Mouse (Mus musculus): ENCODE results near the gene Ano1. TPM values are rescaled to one million over a fixed set of nuclear protein-coding genes. Genes with fewer than 3 reads are reported as not detected.

Gene Ano1
- polyA plus RNA-seq (2016; fragmentation: Nextera tagmentation; extraction: Ambion mirVana), result 10.9 and 15.9 TPM in 2 replicates

- no peak within 1 kb of the TSS for H3K4me2 ChIP-seq (replicated peaks)
- H3K36me3 ChIP-seq, result no peaks in the 10 kb centered on the region
- H3K4me3 ChIP-seq, result no peak within 1 kb of the TSS
- no peak for ATAC-seq (ENCODE audit: insufficient number of reproducible peaks, insufficient read depth, low FRiP score, low TSS enrichment)
- H3K4me1 ChIP-seq, result no peaks in the 10 kb centered on the region
- no peak within 1 kb of the TSS for H3K9ac ChIP-seq
- 83% methylated on average over 9 of the region's 9 CpGs for WGBS
- H3K9me3 ChIP-seq, result no peaks in the 10 kb centered on the region
- H3K27ac ChIP-seq, result no peak within 1 kb of the TSS
- H3K27me3 ChIP-seq, result no peaks in the 10 kb centered on the region
Observed at GRCm38 (mm10) chr7:144751833-144752232, at the start of gene Ano1. Ano1 (minus strand) TSS chr7:144751974.

DNA sequence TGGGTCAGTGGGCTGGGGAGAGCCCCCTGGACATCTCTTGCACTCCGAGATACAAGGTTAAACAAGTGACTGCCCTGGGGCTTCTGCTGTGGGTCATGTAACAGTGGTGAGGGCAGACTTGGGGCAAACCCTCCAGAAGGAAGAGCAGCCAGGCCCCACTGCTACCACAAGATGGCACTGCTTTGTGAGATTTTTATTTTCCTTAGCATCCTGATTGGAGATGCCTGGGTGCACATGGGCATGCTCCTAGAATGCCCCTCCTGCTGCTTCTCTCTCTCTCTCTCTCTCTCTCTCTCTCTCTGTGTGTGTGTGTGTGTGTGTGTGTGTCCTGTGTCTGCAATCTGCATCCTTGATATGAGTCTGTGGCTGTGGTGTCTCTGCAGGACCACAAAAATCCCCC is 46.7 kb upstream of the Ano1 start:
- Histone ChIP-seq H3K4me3 (no peak overlapping the region), H3K36me3 (no peaks in the 10 kb centered on the region), H3K4me2 (replicated peaks) (no peak overlapping the region), H3K9me3 (no peaks in the 10 kb centered on the region), H3K4me1 (no peaks in the 10 kb centered on the region), H3K27ac (no peak overlapping the region), H3K9ac (no peak overlapping the region), H3K27me3 (peaks cover 13% of the 10 kb centered on the region)
- WGBS, result 19% methylated on average over 1 of the region's 1 CpGs
- ATAC-seq (ENCODE audit: insufficient number of reproducible peaks, insufficient read depth, low FRiP score, low TSS enrichment), result no peak

DNA sequence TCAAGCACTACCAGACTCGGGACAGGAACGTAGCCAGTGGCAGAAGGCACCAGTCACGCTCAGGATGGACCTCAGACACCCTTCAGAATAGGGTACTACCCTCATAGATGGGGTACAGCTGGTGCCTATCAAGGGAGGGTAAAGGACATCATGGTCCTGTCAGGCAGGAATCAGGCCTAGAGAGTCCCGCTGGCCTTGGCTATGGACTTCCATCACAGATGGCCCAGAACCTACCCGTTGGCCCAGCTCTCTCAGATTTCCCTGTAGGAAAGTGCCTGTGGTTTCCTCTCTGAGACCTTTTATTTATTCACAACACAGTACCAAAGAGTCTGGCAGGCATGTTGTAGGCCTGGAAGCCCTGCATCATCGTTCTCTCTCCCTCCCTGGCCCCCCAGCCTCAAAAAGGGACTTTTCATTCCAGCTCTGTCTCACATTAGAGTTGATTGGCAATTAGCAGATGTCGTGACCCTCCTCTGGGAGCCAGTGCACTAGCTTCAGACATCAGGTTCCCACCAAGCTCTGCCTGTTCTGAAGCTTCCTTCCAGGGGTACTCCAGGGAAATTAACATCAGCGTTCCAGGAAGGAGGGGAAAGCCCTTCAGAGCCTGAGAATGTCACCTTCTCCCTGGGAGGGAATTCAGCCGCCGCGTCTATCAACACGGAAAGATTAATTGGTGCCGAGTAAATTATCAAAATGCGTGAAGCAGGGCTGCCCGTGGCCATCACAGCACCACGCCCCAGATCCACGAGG is 45.4 kb upstream of the Ano1 start:
- Histone ChIP-seq H3K27me3 (peaks cover 13% of the 10 kb centered on the region), H3K9me3 (no peaks in the 10 kb centered on the region), H3K4me3 (no peak overlapping the region), H3K4me2 (replicated peaks) (no peak overlapping the region), H3K4me1 (no peaks in the 10 kb centered on the region), H3K36me3 (no peaks in the 10 kb centered on the region), H3K27ac (no peak overlapping the region), H3K9ac (no peak overlapping the region)
- 43% methylated on average over 17 of the region's 17 CpGs for WGBS
- no peak for ATAC-seq (ENCODE audit: insufficient number of reproducible peaks, insufficient read depth, low FRiP score, low TSS enrichment)

GRCm38 (mm10) chr7:144795976-144796474 is 44.3 kb upstream of the Ano1 start:
- ATAC-seq (ENCODE audit: insufficient number of reproducible peaks, insufficient read depth, low FRiP score, low TSS enrichment), result no peak
- H3K9me3 ChIP-seq, result no peaks in the 10 kb centered on the region
- no peak overlapping the region for H3K4me3 ChIP-seq
- WGBS, result 72% methylated on average over 9 of the region's 9 CpGs
- H3K4me1 ChIP-seq, result no peaks in the 10 kb centered on the region
- no peak overlapping the region for H3K9ac ChIP-seq
- H3K27me3 ChIP-seq, result peaks cover 13% of the 10 kb centered on the region
- no peak overlapping the region for H3K27ac ChIP-seq
- no peak overlapping the region for H3K4me2 ChIP-seq (replicated peaks)
- H3K36me3 ChIP-seq, result no peaks in the 10 kb centered on the region

DNA sequence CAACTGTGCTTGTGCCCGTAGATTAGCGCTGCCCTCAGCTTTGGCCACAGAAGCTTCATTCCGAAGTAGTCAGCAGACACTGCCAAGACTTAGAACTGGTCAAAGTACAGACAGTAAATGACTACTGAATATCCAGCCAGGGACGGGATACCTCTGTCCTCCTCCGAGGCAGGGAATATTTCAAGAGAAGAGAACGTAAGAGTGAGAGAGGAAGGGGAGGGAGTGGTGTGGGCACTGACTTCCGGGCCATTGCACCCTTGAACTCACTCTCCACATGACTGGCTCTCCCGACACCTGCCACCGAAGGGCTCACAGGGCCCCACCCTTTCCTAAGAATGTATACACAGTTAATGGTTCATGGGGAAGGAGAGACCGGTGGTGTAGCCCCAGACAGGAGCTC is 41.5 kb upstream of the Ano1 start:
- no peak overlapping the region for H3K4me2 ChIP-seq (replicated peaks)
- H3K9me3 ChIP-seq, result no peaks in the 10 kb centered on the region
- H3K27me3 ChIP-seq, result peaks cover 14% of the 10 kb centered on the region
- 84% methylated on average over 10 of the region's 10 CpGs for WGBS
- H3K4me3 ChIP-seq, result no peak overlapping the region
- ATAC-seq (ENCODE audit: insufficient number of reproducible peaks, insufficient read depth, low FRiP score, low TSS enrichment), result no peak
- H3K36me3 ChIP-seq, result no peaks in the 10 kb centered on the region
- no peak overlapping the region for H3K9ac ChIP-seq
- H3K27ac ChIP-seq, result no peak overlapping the region
- H3K4me1 ChIP-seq, result no peaks in the 10 kb centered on the region

DNA sequence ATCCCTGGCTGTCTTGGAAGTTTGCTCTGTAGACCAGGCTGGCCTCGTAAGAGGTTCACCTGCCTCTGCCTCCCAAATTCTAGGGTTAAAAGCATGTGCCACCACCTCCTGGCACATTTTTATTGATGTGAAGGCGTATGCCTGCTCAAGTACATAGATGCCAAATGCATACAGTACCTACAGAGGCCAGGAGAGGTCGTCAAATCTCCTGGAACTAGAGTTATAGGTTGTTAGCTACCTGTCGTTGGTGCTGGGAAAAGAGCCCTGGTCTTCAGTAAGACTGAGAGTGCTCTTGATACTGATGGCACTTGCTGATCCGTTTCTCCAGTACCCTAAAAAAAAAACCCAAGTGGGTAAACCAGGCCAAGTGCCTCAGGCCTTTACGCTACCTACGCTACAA is 39.7 kb upstream of the Ano1 start:
- Histone ChIP-seq H3K4me3 (no peak overlapping the region), H3K27me3 (peaks cover 18% of the 10 kb centered on the region), H3K4me1 (no peaks in the 10 kb centered on the region), H3K27ac (no peak overlapping the region), H3K4me2 (replicated peaks) (no peak overlapping the region), H3K36me3 (no peaks in the 10 kb centered on the region), H3K9me3 (no peaks in the 10 kb centered on the region), H3K9ac (no peak overlapping the region)
- 84% methylated on average over 7 of the region's 7 CpGs for WGBS
- no peak for ATAC-seq (ENCODE audit: insufficient number of reproducible peaks, insufficient read depth, low FRiP score, low TSS enrichment)

- H3K27me3 ChIP-seq, result peaks cover 18% of the 10 kb centered on the region
- ATAC-seq (ENCODE audit: insufficient number of reproducible peaks, insufficient read depth, low FRiP score, low TSS enrichment), result no peak
- peak overlapping the region; percentile 41 for H3K4me2 ChIP-seq (replicated peaks)
- H3K4me1 ChIP-seq, result no peaks in the 10 kb centered on the region
- H3K36me3 ChIP-seq, result no peaks in the 10 kb centered on the region
- 42% methylated on average over 36 of the region's 36 CpGs for WGBS
- no peak overlapping the region for H3K27ac ChIP-seq
- H3K4me3 ChIP-seq, result peak overlapping the region; percentile 26
- H3K9ac ChIP-seq, result no peak overlapping the region
- no peaks in the 10 kb centered on the region for H3K9me3 ChIP-seq
Observed at GRCm38 (mm10) chr7:144789601-144790556, 38.1 kb upstream of the Ano1 start.

- Histone ChIP-seq H3K27me3 (peaks cover 12% of the 10 kb centered on the region; the same call in 1 of the 2 replicates), H3K27ac (no peak overlapping the region), H3K9me3 (no peaks in the 10 kb centered on the region), H3K36me3 (no peaks in the 10 kb centered on the region), H3K4me1 (no peaks in the 10 kb centered on the region), H3K4me2 (replicated peaks) (no peak overlapping the region), H3K9ac (no peak overlapping the region), H3K4me3 (no peak overlapping the region)
- ATAC-seq (ENCODE audit: insufficient number of reproducible peaks, insufficient read depth, low FRiP score, low TSS enrichment), result no peak
- WGBS, result 68% methylated on average over 4 of the region's 4 CpGs
Observed at GRCm38 (mm10) chr7:144788631-144789030, 36.9 kb upstream of the Ano1 start.

- Histone ChIP-seq H3K4me2 (replicated peaks) (no peak overlapping the region), H3K4me1 (no peaks in the 10 kb centered on the region), H3K27me3 (peaks cover 12% of the 10 kb centered on the region; the same call in 1 of the 2 replicates), H3K27ac (no peak overlapping the region; the same call in 1 of the 2 replicates), H3K9ac (no peak overlapping the region), H3K9me3 (no peaks in the 10 kb centered on the region), H3K4me3 (no peak overlapping the region), H3K36me3 (no peaks in the 10 kb centered on the region)
- WGBS, result 85% methylated on average over 5 of the region's 5 CpGs
- no peak for ATAC-seq (ENCODE audit: insufficient number of reproducible peaks, insufficient read depth, low FRiP score, low TSS enrichment)
Observed at GRCm38 (mm10) chr7:144787501-144787900, 35.7 kb upstream of the Ano1 start.

GRCm38 (mm10) chr7:144786571-144786970 is 34.8 kb upstream of the Ano1 start:
- no peak overlapping the region for H3K4me3 ChIP-seq

GRCm38 (mm10) chr7:144784176-144784575 is 32.4 kb upstream of the Ano1 start:
- H3K9me3 ChIP-seq, result no peaks in the 10 kb centered on the region
- H3K36me3 ChIP-seq, result no peaks in the 10 kb centered on the region
- no peak for ATAC-seq (ENCODE audit: insufficient number of reproducible peaks, insufficient read depth, low FRiP score, low TSS enrichment)
- 70% methylated on average over 4 of the region's 4 CpGs for WGBS
- peaks cover 9% of the 10 kb centered on the region; the same call in 1 of the 2 replicates for H3K27me3 ChIP-seq
- H3K4me1 ChIP-seq, result no peaks in the 10 kb centered on the region
- no peak overlapping the region for H3K9ac ChIP-seq
- H3K4me2 ChIP-seq (replicated peaks), result no peak overlapping the region
- no peak overlapping the region for H3K27ac ChIP-seq
- no peak overlapping the region for H3K4me3 ChIP-seq

More at GRCm38 (mm10) chr7:144786571-144786970, 34.8 kb upstream of the Ano1 start:
- H3K4me2 ChIP-seq (replicated peaks), result no peak overlapping the region
- peaks cover 12% of the 10 kb centered on the region; the same call in 1 of the 2 replicates for H3K27me3 ChIP-seq
- H3K4me1 ChIP-seq, result no peaks in the 10 kb centered on the region
- peak; percentile 53; the same call in 1 of the 2 replicates for ATAC-seq (ENCODE audit: insufficient number of reproducible peaks, insufficient read depth, low FRiP score, low TSS enrichment)
- no peak overlapping the region for H3K9ac ChIP-seq
- no peak overlapping the region for H3K27ac ChIP-seq
- no peaks in the 10 kb centered on the region for H3K9me3 ChIP-seq
- 60% methylated on average over 3 of the region's 3 CpGs for WGBS
- H3K36me3 ChIP-seq, result no peaks in the 10 kb centered on the region

Data from embryonic facial prominence, embryonic 12.5 days (tissue).